Mouse (Mus musculus) ES-Bruce4 (cell line): ENCODE data around the gene Slc15a3.

Source experiments
- CTCF ChIP-seq: IDR thresholded peaks from one replicate; pipeline ENCODE4 v1.8.1; 2011; ENCODE audit warnings: low read depth, low read length
- POLR2A ChIP-seq: IDR thresholded peaks from one replicate; pipeline ENCODE4 v1.8.1; 2011; ENCODE audit warnings: low read length; ENCODE audit not compliant: insufficient read depth

DNA sequence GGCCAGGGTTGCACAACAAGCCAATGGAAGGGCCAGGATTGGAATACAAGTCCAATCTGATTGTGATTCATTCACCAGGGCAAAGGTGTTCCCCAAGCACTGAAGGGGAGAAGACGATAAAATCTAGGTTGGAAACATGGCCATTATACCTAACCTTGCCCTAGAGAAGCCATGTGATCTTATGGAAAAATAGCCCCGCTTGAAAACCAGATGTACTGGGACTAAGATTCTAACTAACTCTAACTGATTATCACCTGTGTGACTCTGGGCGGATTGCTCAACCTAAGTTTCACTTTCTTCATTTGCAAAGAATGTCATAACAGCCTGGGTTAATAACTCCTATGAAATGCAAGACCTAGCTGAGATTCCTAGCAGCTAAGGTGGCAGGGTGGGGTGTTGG is 15.9 kb downstream of the Slc15a3 start:
- no peak for TF ChIP-seq CTCF
- no peak for TF ChIP-seq POLR2A
